15 mouse cellular contexts compared by ENCODE assay signal in the genomic region with DNA sequence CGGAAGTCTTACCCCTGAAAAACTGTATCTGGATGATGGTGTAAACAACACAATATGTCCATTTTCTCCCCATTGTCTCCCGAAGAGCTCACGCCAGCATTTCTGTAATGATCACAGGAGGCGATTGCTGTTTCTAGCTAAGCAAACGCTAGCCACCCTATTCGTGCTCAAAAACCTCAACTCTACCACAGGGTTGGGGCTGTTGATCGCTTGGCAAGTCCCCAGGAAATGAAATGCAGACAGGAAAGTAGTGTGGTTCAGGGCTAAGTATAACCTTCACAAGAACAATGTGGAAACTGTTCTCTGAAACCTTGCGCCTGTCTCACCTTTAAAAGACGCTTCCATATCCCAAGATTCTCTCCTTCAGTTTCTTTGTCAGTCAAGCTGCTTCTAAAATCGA. TPM values are rescaled to one million over a fixed set of nuclear protein-coding genes. Genes with fewer than 3 reads are reported as not detected.
DNase-seq lines count a peak whose midpoint lies in the region; ATAC-seq and TF ChIP-seq lines count a peak whose summit lies in the region.
"Had no signal": no experiment of that assay in that cellular context is flagged by ENCODE, and none has a peak within 500 bp of the region (broad histone marks: within the 10 kb centered on the region; RNA-seq: fewer than 3 reads in every experiment).

TSS of gene Cd96 (minus strand) at position 232 of the 400 bp plus-strand sequence.

- WGBS in liver, embryonic 12.5 days (ENCODE audit: insufficient replicate concordance), result 32% methylated on average over 10 of the region's 10 CpGs
- WGBS in liver, embryonic 11.5 days, result 57% methylated on average over 10 of the region's 10 CpGs
- WGBS in thymus, adult 2 months, result 2% methylated on average over 10 of the region's 10 CpGs
- WGBS in forebrain, embryonic 10.5 days, result 86% methylated on average over 10 of the region's 10 CpGs

- no peaks in the 10 kb centered on the region for H3K9me3 ChIP-seq in liver, embryonic 12.5 days (replicated peaks)
- no peaks in the 10 kb centered on the region for H3K9me3 ChIP-seq in liver, embryonic 11.5 days (ENCODE audit: control insufficient read depth, low read length)
- H3K9me3 ChIP-seq in CH12.LX (replicated peaks; ENCODE audit: low read length), result peaks cover 34% of the 10 kb centered on the region
- no peaks in the 10 kb centered on the region for H3K9me3 ChIP-seq in forebrain, embryonic 10.5 days
- H3K9me3 ChIP-seq: embryonic facial prominence, embryonic 12.5 days; neural tube, embryonic 15.5 days had no signal

- in situ Hi-C loops in CH12.LX (cut with MboI; ENCODE audit: low pct_ligation_motif_present, low pct_unique_long_range_greater_than_20kb, low sequenced_read_pairs), result loop anchor here (5.0 kb wide), 1 partner anchor 132 kb away; no protein-coding TSS in a partner anchor

- no peak for ATAC-seq in liver, embryonic 12.5 days
- ATAC-seq in liver, embryonic 11.5 days (replicated peaks; ENCODE audit: low FRiP score), result no peak
- peak; percentile 72 for ATAC-seq in megakaryocyte, adult 5-6 weeks (ENCODE audit: poor library complexity, severe bottlenecking)
- ATAC-seq: hindbrain, embryonic 16.5 days had no signal

- no peak within 1 kb of the TSS for H3K27ac ChIP-seq in liver, embryonic 12.5 days
- no peak within 1 kb of the TSS for H3K27ac ChIP-seq in liver, embryonic 11.5 days (ENCODE audit: low read depth, low read length)
- peak within 1 kb of the TSS; percentile 62; the same call in 1 of the 2 replicates for H3K27ac ChIP-seq in CH12.LX (ENCODE audit: insufficient read depth, low read depth)
- peak within 1 kb of the TSS; percentile 79 for H3K27ac ChIP-seq in thymus, adult 2 months (ENCODE audit: control insufficient read depth, insufficient read depth, low read length)
- H3K27ac ChIP-seq in forebrain, embryonic 10.5 days, result no peak within 1 kb of the TSS
- H3K27ac ChIP-seq: embryonic facial prominence, embryonic 12.5 days; neural tube, embryonic 15.5 days had no signal

- no peak within 1 kb of the TSS for H3K9ac ChIP-seq in liver, embryonic 12.5 days
- H3K9ac ChIP-seq in liver, embryonic 11.5 days (ENCODE audit: low read depth, low read length), result no peak within 1 kb of the TSS
- peak within 1 kb of the TSS; percentile 68 for H3K9ac ChIP-seq in CH12.LX (ENCODE audit: insufficient read depth, low read depth)
- H3K9ac ChIP-seq: embryonic facial prominence, embryonic 12.5 days; neural tube, embryonic 15.5 days had no signal

- TF ChIP-seq EP300 in CH12.LX (IDR thresholded peaks at IDR 0.05; ENCODE audit: low read length), result peak; percentile 69

- peak within 1 kb of the TSS; percentile 10; the same call in 1 of the 2 replicates for H3K4me2 ChIP-seq in liver, embryonic 12.5 days
- H3K4me2 ChIP-seq in liver, embryonic 11.5 days, result no peak within 1 kb of the TSS
- H3K4me2 ChIP-seq in CH12.LX (ENCODE audit: insufficient read depth, low read depth, poor library complexity, severe bottlenecking), result peak within 1 kb of the TSS; percentile 30; the same call in 1 of the 2 replicates
- H3K4me2 ChIP-seq: embryonic facial prominence, embryonic 12.5 days; heart, embryonic 11.5 days; neural tube, embryonic 15.5 days had no signal

- no peaks in the 10 kb centered on the region for H3K79me2 ChIP-seq in CH12.LX (replicated peaks; ENCODE audit: control insufficient read depth, extremely low read depth, insufficient read depth, poor library complexity, severe bottlenecking)

- no peaks in the 10 kb centered on the region for H3K4me1 ChIP-seq in liver, embryonic 12.5 days
- no peaks in the 10 kb centered on the region for H3K4me1 ChIP-seq in liver, embryonic 11.5 days (replicated peaks; ENCODE audit: control insufficient read depth, insufficient read depth, low read length)
- peaks cover 0 to 6% of the 10 kb centered on the region in 2 experiments; a peak in 1 of 4 replicates for H3K4me1 ChIP-seq in CH12.LX (ENCODE audit: control insufficient read depth in 1 of 2, insufficient read depth in 2 of 2)
- H3K4me1 ChIP-seq in thymus, adult 2 months (replicated peaks; ENCODE audit: control insufficient read depth, insufficient read depth, low read length), result peaks cover 8% of the 10 kb centered on the region
- peaks cover 3% of the 10 kb centered on the region; the same call in 1 of the 2 replicates for H3K4me1 ChIP-seq in forebrain, embryonic 10.5 days
- H3K4me1 ChIP-seq: embryonic facial prominence, embryonic 12.5 days; neural tube, embryonic 15.5 days had no signal

- no peak for DNase-seq in liver, embryonic 11.5 days (ENCODE audit: low spot score)
- DNase-seq in CH12.LX (ENCODE audit: extremely low read depth), result peak; percentile 59
- peak; percentile 67 for DNase-seq in thymus, adult 2 months
- DNase-seq in forebrain, embryonic 10.5 days (ENCODE audit: extremely low spot score, low spot score), result no peak
- no peak for DNase-seq in yolk sac, embryonic 10.5 days (ENCODE audit: low spot score)
- no peak for DNase-seq in layer of hippocampus, postnatal 25 days (ENCODE audit: extremely low spot score in 1 of 2, low spot score in 1 of 2)
- DNase-seq: cerebellum, adult 2 months; kidney, postnatal 25 days had no signal

- no peaks in the 10 kb centered on the region for H3K36me3 ChIP-seq in liver, embryonic 12.5 days
- H3K36me3 ChIP-seq in liver, embryonic 11.5 days (ENCODE audit: control insufficient read depth, insufficient read depth, low read length), result no peaks in the 10 kb centered on the region
- no peaks in the 10 kb centered on the region for H3K36me3 ChIP-seq in CH12.LX (replicated peaks in 1 of 2; ENCODE audit: control insufficient read depth in 1 of 2, insufficient read depth in 1 of 2, low read length in 1 of 2)
- H3K36me3 ChIP-seq in thymus, adult 2 months (ENCODE audit: control insufficient read depth, insufficient read depth, low read length), result peaks cover 6% of the 10 kb centered on the region
- no peaks in the 10 kb centered on the region for H3K36me3 ChIP-seq in forebrain, embryonic 10.5 days (replicated peaks)
- H3K36me3 ChIP-seq: embryonic facial prominence, embryonic 12.5 days; neural tube, embryonic 15.5 days had no signal

- TF ChIP-seq CTCF in CH12.LX (conservative IDR thresholded peaks at IDR 0.05 in 1 of 2, IDR thresholded peaks at IDR 0.05 in 1 of 2; ENCODE audit: low read depth in 2 of 2, low read length in 2 of 2), result no peak
- TF ChIP-seq CTCF in thymus, adult 2 months (IDR thresholded peaks at IDR 0.05; ENCODE audit: borderline replicate concordance, control insufficient read depth, extremely low read depth, insufficient read depth, low read length, poor library complexity), result no peak

- TF ChIP-seq RAD21 in CH12.LX (IDR thresholded peaks at IDR 0.05; ENCODE audit: low read depth, low read length), result no peak

- dilution Hi-C loops in CH12.LX (cut with MboI; ENCODE audit: extremely low pct_ligation_motif_present, extremely low pct_unique_long_range_greater_than_20kb, low sequenced_read_pairs), result no loop called here

- no peak within 1 kb of the TSS for H3K4me3 ChIP-seq in liver, embryonic 12.5 days
- H3K4me3 ChIP-seq in liver, embryonic 11.5 days (ENCODE audit: low read depth, low read length), result no peak within 1 kb of the TSS
- H3K4me3 ChIP-seq in CH12.LX (replicated peaks in 1 of 3; ENCODE audit: low read depth in 2 of 3, low read length in 2 of 3, poor library complexity in 1 of 3), result peak within 1 kb of the TSS; percentile 29 to 49 (median 47)
- peak within 1 kb of the TSS; percentile 46 for H3K4me3 ChIP-seq in thymus, adult 2 months (ENCODE audit: control insufficient read depth, insufficient read depth, low read length)
- no peak within 1 kb of the TSS for H3K4me3 ChIP-seq in forebrain, embryonic 10.5 days
- H3K4me3 ChIP-seq: embryonic facial prominence, embryonic 12.5 days; neural tube, embryonic 15.5 days had no signal

- TF ChIP-seq POLR2A in CH12.LX (IDR thresholded peaks at IDR 0.05; ENCODE audit: low read depth, low read length), result no peak
- no peak for TF ChIP-seq POLR2A in thymus, adult 2 months (IDR thresholded peaks at IDR 0.05; ENCODE audit: control insufficient read depth, extremely low read depth, insufficient read depth, low read length, poor library complexity)

- no peaks in the 10 kb centered on the region for H3K27me3 ChIP-seq in liver, embryonic 12.5 days (replicated peaks)
- H3K27me3 ChIP-seq in liver, embryonic 11.5 days (replicated peaks; ENCODE audit: control insufficient read depth, insufficient read depth, low read length), result no peaks in the 10 kb centered on the region
- H3K27me3 ChIP-seq in CH12.LX (replicated peaks), result no peaks in the 10 kb centered on the region
- no peaks in the 10 kb centered on the region for H3K27me3 ChIP-seq in thymus, adult 2 months (ENCODE audit: control insufficient read depth, insufficient read depth, low read length)
- H3K27me3 ChIP-seq in forebrain, embryonic 10.5 days (ENCODE audit: poor library complexity, severe bottlenecking), result no peaks in the 10 kb centered on the region
- H3K27me3 ChIP-seq: embryonic facial prominence, embryonic 12.5 days; neural tube, embryonic 15.5 days had no signal

TF ChIP-seq in CH12.LX, 34 proteins besides CTCF, POLR2A, EP300 and RAD21 (continues in another document):
- no peak for TF ChIP-seq ZMIZ1 (IDR thresholded peaks at IDR 0.05; ENCODE audit: low read depth, low read length)
- no peak; the same call in 1 of the 2 replicates for TF ChIP-seq ETS1 (conservative IDR thresholded peaks at IDR 0.05; ENCODE audit: low read depth, low read length)
- TF ChIP-seq CHD2 (IDR thresholded peaks at IDR 0.05; ENCODE audit: low read length), result no peak
- TF ChIP-seq NRF1 (IDR thresholded peaks at IDR 0.05; ENCODE audit: low read depth, low read length), result no peak
- no peak for TF ChIP-seq JUN (IDR thresholded peaks at IDR 0.05; ENCODE audit: insufficient read depth, low read depth, low read length)
- no peak for TF ChIP-seq HCFC1 (IDR thresholded peaks at IDR 0.05; ENCODE audit: low read depth, low read length)
- TF ChIP-seq MYC (IDR thresholded peaks at IDR 0.05; ENCODE audit: low read depth, low read length), result no peak
- TF ChIP-seq MEF2A (IDR thresholded peaks at IDR 0.05; ENCODE audit: borderline replicate concordance, low read depth, low read length), result peak; percentile 88
- peak; percentile 48; the same call in 1 of the 2 replicates for TF ChIP-seq SIN3A (IDR thresholded peaks at IDR 0.05; ENCODE audit: low read length)
- peak; percentile 54; the same call in 1 of the 2 replicates for TF ChIP-seq TBP (conservative IDR thresholded peaks at IDR 0.05; ENCODE audit: low read depth, low read length)

RNA-seq across cellular contexts. Expression of gene Cd96, which starts in this region (rescaled TPM):
- polyA plus RNA-seq in liver, embryonic 12.5 days (2016; fragmentation: Nextera tagmentation; extraction: Ambion mirVana), result 0.12 and 0.15 TPM in 2 replicates
- 0.12 TPM in 1 of 2 replicates, not detected in the other for polyA plus RNA-seq in liver, embryonic 11.5 days (2014; fragmentation: Nextera tagmentation; extraction: Ambion mirVana)
- total RNA-seq in CH12.LX (2012; rRNA removed) (5.9 and 6.4 TPM in 2 replicates), CH12.LX (2014; rRNA removed) (9.7 and 10.7 TPM in 2 replicates)
- polyA plus RNA-seq in CH12.LX (2012; ENCODE audit: insufficient read length, low read depth), result 3.8 and 4.4 TPM in 2 replicates
- total RNA-seq in megakaryocyte, adult 5-6 weeks (2015), result 0.54 and 4.2 TPM in 2 replicates
- total RNA-seq in megakaryocyte, adult 5-6 weeks (2017), result 1.2 and 1.9 TPM in 2 replicates
- 39.6 and 47.6 TPM in 2 replicates for polyA plus RNA-seq in thymus, adult 2 months (2012; rRNA removed)
- not detected in 2 replicates for polyA plus RNA-seq in forebrain, embryonic 10.5 days (2016; fragmentation: Nextera tagmentation; extraction: Ambion mirVana)
- total RNA-seq in layer of hippocampus, postnatal 25 days (2021), result under 1 TPM in 1 of 2 experiments, not detected in 1; 0.25 TPM
- total RNA-seq: left cerebral cortex, postnatal 25 days had no signal
- polyA plus RNA-seq: embryonic facial prominence, embryonic 12.5 days; heart, embryonic 11.5 days had no signal

Comparison
In these comparisons a context has a peak if more than half of its experiments do, and no peak if none do; other contexts are left out.
1. H3K27ac ChIP-seq: peak in CH12.LX (single experiment) and thymus, adult 2 months (single experiment); none in liver, embryonic 12.5 days (single experiment), liver, embryonic 11.5 days (single experiment) and forebrain, embryonic 10.5 days (single experiment).
2. H3K4me3 ChIP-seq: peak in CH12.LX (3 of 3) and thymus, adult 2 months (single experiment); none in liver, embryonic 12.5 days (single experiment), liver, embryonic 11.5 days (single experiment) and forebrain, embryonic 10.5 days (single experiment).
3. DNase-seq: peak in CH12.LX (single experiment) and thymus, adult 2 months (single experiment); none in liver, embryonic 11.5 days (single experiment), forebrain, embryonic 10.5 days (single experiment), yolk sac, embryonic 10.5 days (single experiment) and layer of hippocampus, postnatal 25 days (0 of 2).